Mouse (Mus musculus) hindbrain, embryonic 16.5 days (tissue): ENCODE data around the gene Cyp24a1. TPM values are rescaled to one million over a fixed set of nuclear protein-coding genes. Genes with fewer than 3 reads are reported as not detected.
A peak's percentile ranks its signal among the peaks of the same experiment; 100 is the strongest.
"Not testable (repeated sequence)": the region's sequence is repeated elsewhere in the genome, so short reads cannot be mapped to it uniquely, and the experiment has no call there.

Source experiments
- ATAC-seq: fragments of 200-750 bp; cut with Nextera tagmentation; 2 replicates; pipeline ENCODE4 v1.8.0; 2017; ENCODE audit warnings: moderate TSS enrichment, moderate library complexity
- H3K27ac ChIP-seq: fragments of 300-500 bp; sonication (generic); 2 replicates; pipeline ENCODE4 v1.5.1; 2014; ENCODE audit warnings: low read depth, mild to moderate bottlenecking, control low read depth, low read length, moderate library complexity
- H3K27me3 ChIP-seq: fragments of 300-500 bp; sonication (generic); replicated peaks from 2 replicates; pipeline ENCODE4 v1.6.1; 2014; ENCODE audit warnings: low read length; ENCODE audit not compliant: control insufficient read depth, insufficient read depth
- H3K36me3 ChIP-seq: fragments of 300-500 bp; sonication (generic); 2 replicates; pipeline ENCODE4 v1.6.1; 2014; ENCODE audit warnings: mild to moderate bottlenecking, low read length, moderate library complexity, mixed read lengths; ENCODE audit not compliant: control insufficient read depth, insufficient read depth
- H3K4me1 ChIP-seq: fragments of 300-500 bp; sonication (generic); 2 replicates; pipeline ENCODE4 v1.6.1; 2014; ENCODE audit warnings: low read depth, low read length; ENCODE audit not compliant: control insufficient read depth, insufficient read depth
- H3K4me2 ChIP-seq: fragments of 300-500 bp; sonication (generic); 2 replicates; pipeline ENCODE4 v1.6.1; 2014; ENCODE audit warnings: mild to moderate bottlenecking, low read length, control low read depth, moderate library complexity
- H3K4me3 ChIP-seq: fragments of 300-500 bp; sonication (generic); 2 replicates; pipeline ENCODE4 v1.5.1; 2014; ENCODE audit warnings: mild to moderate bottlenecking, low read length, control low read depth, moderate library complexity
- H3K9ac ChIP-seq: fragments of 300-500 bp; sonication (generic); 2 replicates; pipeline ENCODE4 v1.6.1; 2014; ENCODE audit warnings: low read depth, mild to moderate bottlenecking, control low read depth, low read length, moderate library complexity
- H3K9me3 ChIP-seq: fragments of 300-500 bp; sonication (generic); 2 replicates; pipeline ENCODE4 v1.6.1; 2014; ENCODE audit warnings: mild to moderate bottlenecking, low read length, moderate library complexity; ENCODE audit not compliant: control insufficient read depth
- WGBS: fragments of 180-500 bp; shearing (Covaris S2); extraction: QIAGEN DNeasy Blood & Tissue Kit; methylation state at CpG from one replicate; pipeline ENCODE4 v1.1.7; 2014; 5-methylcytosine and 5-hydroxymethylcytosine counted together
- polyA plus RNA-seq: library from polyadenylated mRNA; unstranded; fragments of >200 nt; fragmentation: Nextera tagmentation; extraction: Ambion mirVana; gene quantifications from 2 replicates; pipeline ENCODE4 v1.2.1, GENCODE M21; 2015

Gene Cyp24a1
- polyA plus RNA-seq, 1 experiment from 2014 or later: 0.08 TPM

GRCm38 (mm10) chr2:170461652-170462051 is 35.3 kb downstream of the Cyp24a1 start:
- Histone ChIP-seq H3K4me1 (no peaks in the 10 kb centered on the region), H3K27ac (no peak overlapping the region), H3K36me3 (no peaks in the 10 kb centered on the region), H3K27me3 (no peaks in the 10 kb centered on the region), H3K4me3 (no peak overlapping the region), H3K4me2 (no peak overlapping the region), H3K9ac (no peak overlapping the region), H3K9me3 (no peaks in the 10 kb centered on the region)
- WGBS: 67% methylated on average over 7 of the region's 7 CpGs
- no peak for ATAC-seq

GRCm38 (mm10) chr2:170459805-170460204 is 37.1 kb downstream of the Cyp24a1 start:
- H3K9me3 ChIP-seq: no peaks in the 10 kb centered on the region
- H3K9ac ChIP-seq: no peak overlapping the region
- H3K4me2 ChIP-seq: no peak overlapping the region
- no peak overlapping the region for H3K27ac ChIP-seq
- no peaks in the 10 kb centered on the region for H3K4me1 ChIP-seq
- H3K4me3 ChIP-seq: no peak overlapping the region
- 24% methylated on average over 9 of the region's 9 CpGs for WGBS
- H3K36me3 ChIP-seq: no peaks in the 10 kb centered on the region
- no peaks in the 10 kb centered on the region for H3K27me3 ChIP-seq
- no peak for ATAC-seq

GRCm38 (mm10) chr2:170459183-170459582 is 37.8 kb downstream of the Cyp24a1 start:
- H3K27me3 ChIP-seq: no peaks in the 10 kb centered on the region
- no peaks in the 10 kb centered on the region for H3K4me1 ChIP-seq
- no peak for ATAC-seq
- no peak overlapping the region for H3K4me3 ChIP-seq
- no peak overlapping the region for H3K4me2 ChIP-seq
- H3K9me3 ChIP-seq: no peaks in the 10 kb centered on the region
- no peak overlapping the region for H3K27ac ChIP-seq
- 76% methylated on average over 10 of the region's 10 CpGs for WGBS
- no peaks in the 10 kb centered on the region for H3K36me3 ChIP-seq
- no peak overlapping the region for H3K9ac ChIP-seq

GRCm38 (mm10) chr2:170453809-170454208 is 43.1 kb downstream of the Cyp24a1 start:
- not testable (repeated sequence) for ATAC-seq, H3K36me3 ChIP-seq, H3K4me2 ChIP-seq, H3K9me3 ChIP-seq, H3K4me3 ChIP-seq, H3K4me1 ChIP-seq, H3K27me3 ChIP-seq, H3K27ac ChIP-seq, H3K9ac ChIP-seq
- 62% methylated on average over 3 of the region's 4 CpGs for WGBS

- WGBS: 7% methylated on average over 9 of the region's 9 CpGs
These were observed 46.0 kb downstream of the Cyp24a1 start for GRCm38 (mm10) chr2:170450933-170451332.

GRCm38 (mm10) chr2:170447651-170448050 is 49.3 kb downstream of the Cyp24a1 start:
- no peaks in the 10 kb centered on the region for H3K9me3 ChIP-seq
- no peak overlapping the region for H3K4me3 ChIP-seq
- no peak overlapping the region for H3K4me2 ChIP-seq
- H3K36me3 ChIP-seq: no peaks in the 10 kb centered on the region
- no peaks in the 10 kb centered on the region; the same call in 1 of the 2 replicates for H3K4me1 ChIP-seq
- H3K27me3 ChIP-seq: no peaks in the 10 kb centered on the region
- 59% methylated on average over 10 of the region's 10 CpGs for WGBS
- H3K27ac ChIP-seq: no peak overlapping the region
- no peak overlapping the region for H3K9ac ChIP-seq
- no peak for ATAC-seq

More at GRCm38 (mm10) chr2:170450933-170451332, 46.0 kb downstream of the Cyp24a1 start:
- Histone ChIP-seq H3K4me1 (no peaks in the 10 kb centered on the region; the same call in 1 of the 2 replicates), H3K36me3 (no peaks in the 10 kb centered on the region), H3K27me3 (no peaks in the 10 kb centered on the region), H3K4me3 (no peak overlapping the region), H3K9ac (no peak overlapping the region), H3K9me3 (no peaks in the 10 kb centered on the region), H3K4me2 (no peak overlapping the region), H3K27ac (no peak overlapping the region)
- ATAC-seq: peak; percentile 40

- no peak overlapping the region for H3K4me2 ChIP-seq
- WGBS: 68% methylated on average over 5 of the region's 5 CpGs
These were observed 50.0 kb downstream of the Cyp24a1 start for GRCm38 (mm10) chr2:170446843-170447383.

GRCm38 (mm10) chr2:170445861-170446260 is 51.1 kb downstream of the Cyp24a1 start:
- WGBS: 71% methylated on average over 5 of the region's 5 CpGs
- Histone ChIP-seq H3K9ac (no peak overlapping the region), H3K27me3 (no peaks in the 10 kb centered on the region), H3K36me3 (no peaks in the 10 kb centered on the region), H3K4me2 (no peak overlapping the region), H3K9me3 (no peaks in the 10 kb centered on the region), H3K27ac (no peak overlapping the region), H3K4me3 (no peak overlapping the region), H3K4me1 (no peaks in the 10 kb centered on the region; the same call in 1 of the 2 replicates)
- no peak for ATAC-seq

More at GRCm38 (mm10) chr2:170446843-170447383, 50.0 kb downstream of the Cyp24a1 start:
- Histone ChIP-seq H3K9ac (no peak overlapping the region), H3K4me1 (no peaks in the 10 kb centered on the region; the same call in 1 of the 2 replicates), H3K27ac (no peak overlapping the region), H3K9me3 (no peaks in the 10 kb centered on the region), H3K4me3 (no peak overlapping the region), H3K36me3 (no peaks in the 10 kb centered on the region), H3K27me3 (no peaks in the 10 kb centered on the region)
- ATAC-seq: no peak

GRCm38 (mm10) chr2:170442535-170442934 is 54.4 kb downstream of the Cyp24a1 start:
- Histone ChIP-seq H3K27me3 (no peaks in the 10 kb centered on the region), H3K9me3 (no peaks in the 10 kb centered on the region), H3K4me3 (no peak overlapping the region), H3K27ac (no peak overlapping the region), H3K4me2 (no peak overlapping the region), H3K36me3 (no peaks in the 10 kb centered on the region), H3K9ac (no peak overlapping the region), H3K4me1 (peaks cover 5% of the 10 kb centered on the region)
- 83% methylated on average over 3 of the region's 3 CpGs for WGBS
- ATAC-seq: no peak
